Mouse (Mus musculus) midbrain, postnatal 0 days (tissue): ENCODE data around the gene Noxo1. TPM values are rescaled to one million over a fixed set of nuclear protein-coding genes. Genes with fewer than 3 reads are reported as not detected.

Source experiments
- ATAC-seq: fragments of 200-750 bp; cut with Nextera tagmentation; 2 replicates; pipeline ENCODE4 v1.8.0; 2017; ENCODE audit warnings: moderate number of reproducible peaks, mild to moderate bottlenecking, moderate TSS enrichment, moderate library complexity; ENCODE audit not compliant: low FRiP score
- DNase-seq: peaks from one replicate; pipeline ENCODE4 v3.0.0-alpha.2; 2015; ENCODE audit warnings: low spot score
- H3K27ac ChIP-seq: fragments of 300-500 bp; sonication (generic); 2 replicates; pipeline ENCODE4 v1.5.1; 2014; ENCODE audit warnings: low read depth, mild to moderate bottlenecking, low read length, mixed read lengths
- H3K27me3 ChIP-seq: fragments of 300-500 bp; sonication (generic); 2 replicates; pipeline ENCODE4 v1.6.1; 2014; ENCODE audit warnings: low read length, control low read depth, mixed read lengths; ENCODE audit not compliant: insufficient read depth
- H3K36me3 ChIP-seq: fragments of 300-500 bp; sonication (generic); 2 replicates; pipeline ENCODE4 v1.6.1; 2014; ENCODE audit warnings: low read length, control low read depth, mixed read lengths; ENCODE audit not compliant: insufficient read depth
- H3K4me1 ChIP-seq: fragments of 300-500 bp; sonication (generic); 2 replicates; pipeline ENCODE4 v1.6.1; 2014; ENCODE audit warnings: mild to moderate bottlenecking, control low read depth, antibody characterized with exemption, low read length, mixed read lengths; ENCODE audit not compliant: insufficient read depth
- H3K4me2 ChIP-seq: fragments of 300-500 bp; sonication (generic); 2 replicates; pipeline ENCODE4 v1.6.1; 2014; ENCODE audit warnings: low read depth, mild to moderate bottlenecking, low read length, mixed read lengths; ENCODE audit not compliant: poor library complexity, severe bottlenecking
- H3K4me3 ChIP-seq: fragments of 300-500 bp; sonication (generic); 2 replicates; pipeline ENCODE4 v1.5.1; 2014; ENCODE audit warnings: low read depth, mild to moderate bottlenecking, low read length, moderate library complexity
- H3K9ac ChIP-seq: fragments of 300-500 bp; sonication (generic); replicated peaks from 2 replicates; pipeline ENCODE4 v1.6.1; 2014; ENCODE audit warnings: mild to moderate bottlenecking, low read length, moderate library complexity, mixed read lengths; ENCODE audit not compliant: poor library complexity, severe bottlenecking
- H3K9me3 ChIP-seq: fragments of 300-500 bp; sonication (generic); 2 replicates; pipeline ENCODE4 v1.6.1; 2016; ENCODE audit warnings: low read length, control low read depth
- CTCF ChIP-seq: IDR thresholded peaks from 2 replicates; pipeline ENCODE4 v1.5.1; 2016; ENCODE audit warnings: antibody characterized with exemption, mild to moderate bottlenecking
- WGBS: fragments of 180-500 bp; shearing (Covaris S2); extraction: QIAGEN DNeasy Blood & Tissue Kit; methylation state at CpG from one replicate; pipeline ENCODE4 v1.1.7; 2014; 5-methylcytosine and 5-hydroxymethylcytosine counted together
- polyA plus RNA-seq: library from polyadenylated mRNA; unstranded; fragments of >200 nt; fragmentation: Nextera tagmentation; extraction: Ambion mirVana; gene quantifications from 2 replicates; pipeline ENCODE4 v1.2.1, GENCODE M21; 2015
- total RNA-seq: library from RNA; depleted of rRNA; stranded (reverse); fragments of >200 nt; gene quantifications from 2 replicates; pipeline ENCODE4 v1.2.3, GENCODE M21; 2014

Gene Noxo1
- total and polyA plus RNA-seq, 2 experiments from 2014 or later = 1.9 to 11.1 TPM

DNA sequence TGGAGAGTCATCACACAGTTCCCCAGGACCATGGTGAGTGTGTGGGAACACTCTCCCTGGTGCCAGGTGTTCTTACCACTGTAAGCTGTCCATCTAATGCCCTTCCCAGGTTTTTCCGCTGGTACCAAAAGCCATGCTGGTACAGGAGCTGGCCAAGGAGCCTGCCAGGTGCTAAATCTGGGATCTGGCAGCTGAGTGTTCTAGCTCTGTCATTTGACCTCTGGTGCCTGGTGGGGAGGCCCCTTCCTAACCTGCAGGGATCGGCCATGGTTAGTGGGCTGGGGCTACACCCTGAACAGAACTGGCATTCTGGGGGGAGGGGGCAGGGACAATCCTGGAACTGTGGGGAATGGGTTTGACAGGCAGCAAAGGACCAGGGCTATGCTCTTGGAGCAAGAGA, 31.6 kb downstream of the Noxo1 start, which contains the start of gene Rpl3l:
Gene Rpl3l, plus strand, starts transcription at position 203 of the 400 bp plus-strand sequence.
- WGBS = 61% methylated on average over 2 of the region's 2 CpGs
- DNase-seq = no peak
- H3K36me3 ChIP-seq = no peaks in the 10 kb centered on the region

DNA sequence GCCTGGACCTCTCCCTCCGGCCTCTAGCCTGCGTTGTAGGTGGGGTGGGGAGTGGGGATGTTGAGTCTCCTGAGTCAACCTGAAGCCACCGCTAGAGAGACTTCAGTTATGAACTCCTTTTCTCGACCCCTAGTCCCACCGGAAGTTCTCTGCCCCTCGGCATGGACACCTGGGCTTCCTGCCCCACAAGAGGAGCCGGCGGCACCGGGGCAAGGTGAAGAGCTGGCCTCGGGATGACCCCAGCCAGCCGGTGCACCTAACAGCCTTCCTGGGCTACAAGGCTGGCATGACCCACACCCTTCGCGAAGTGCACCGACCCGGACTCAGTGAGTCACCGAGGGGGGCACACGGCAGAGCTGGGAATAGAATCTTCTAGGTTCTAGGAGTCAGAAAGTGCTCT, 32.1 kb downstream of the Noxo1 start:
- H3K27ac ChIP-seq = no peak overlapping the region
- H3K4me3 ChIP-seq = no peak overlapping the region
- no peaks in the 10 kb centered on the region for H3K27me3 ChIP-seq
- DNase-seq (no peak), ATAC-seq (no peak)
- WGBS = 79% methylated on average over 17 of the region's 17 CpGs
- H3K4me1 ChIP-seq = no peaks in the 10 kb centered on the region
- no peak overlapping the region for H3K9ac ChIP-seq
- no peaks in the 10 kb centered on the region for H3K36me3 ChIP-seq
- no peak overlapping the region for H3K4me2 ChIP-seq
- no peaks in the 10 kb centered on the region for H3K9me3 ChIP-seq
- TF ChIP-seq CTCF = no peak

More for the DNA sequence above, 31.6 kb downstream of the Noxo1 start, which contains the start of gene Rpl3l:
- H3K9ac ChIP-seq = no peak within 1 kb of the TSS
- no peaks in the 10 kb centered on the region for H3K27me3 ChIP-seq
- H3K9me3 ChIP-seq = no peaks in the 10 kb centered on the region
- no peak for ATAC-seq
- H3K27ac ChIP-seq = no peak within 1 kb of the TSS
- TF ChIP-seq CTCF = no peak
- no peak within 1 kb of the TSS for H3K4me3 ChIP-seq
- no peak within 1 kb of the TSS for H3K4me2 ChIP-seq
- no peaks in the 10 kb centered on the region for H3K4me1 ChIP-seq

DNA sequence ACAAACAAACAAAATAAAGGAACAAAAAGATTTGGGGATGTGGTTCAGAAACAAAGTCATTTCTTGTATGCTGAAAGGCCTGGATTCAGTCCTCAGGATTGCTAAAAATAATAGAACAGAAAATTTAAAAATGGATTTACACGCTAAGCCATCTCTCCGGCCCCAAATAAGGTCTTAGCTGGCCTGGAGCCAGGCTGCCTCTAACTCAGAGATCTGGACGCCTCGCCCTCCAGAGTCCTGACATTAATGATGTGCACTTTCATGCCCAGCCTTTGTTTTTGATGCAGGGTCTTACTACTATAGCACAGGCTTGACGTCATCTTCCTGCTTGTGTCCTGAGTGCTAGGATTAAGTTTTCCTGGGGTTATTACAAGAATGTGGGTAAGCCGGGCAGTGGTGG, 33.0 kb downstream of the Noxo1 start:
- H3K4me2 ChIP-seq = no peak overlapping the region
- H3K9ac ChIP-seq = no peak overlapping the region
- H3K4me1 ChIP-seq = no peaks in the 10 kb centered on the region
- no peaks in the 10 kb centered on the region for H3K9me3 ChIP-seq
- DNase-seq = no peak
- H3K27me3 ChIP-seq = no peaks in the 10 kb centered on the region
- ATAC-seq = no peak
- no peak for TF ChIP-seq CTCF
- H3K4me3 ChIP-seq = no peak overlapping the region
- H3K27ac ChIP-seq = no peak overlapping the region
- WGBS = 81% methylated on average over 6 of the region's 6 CpGs
- H3K36me3 ChIP-seq = no peaks in the 10 kb centered on the region

DNA sequence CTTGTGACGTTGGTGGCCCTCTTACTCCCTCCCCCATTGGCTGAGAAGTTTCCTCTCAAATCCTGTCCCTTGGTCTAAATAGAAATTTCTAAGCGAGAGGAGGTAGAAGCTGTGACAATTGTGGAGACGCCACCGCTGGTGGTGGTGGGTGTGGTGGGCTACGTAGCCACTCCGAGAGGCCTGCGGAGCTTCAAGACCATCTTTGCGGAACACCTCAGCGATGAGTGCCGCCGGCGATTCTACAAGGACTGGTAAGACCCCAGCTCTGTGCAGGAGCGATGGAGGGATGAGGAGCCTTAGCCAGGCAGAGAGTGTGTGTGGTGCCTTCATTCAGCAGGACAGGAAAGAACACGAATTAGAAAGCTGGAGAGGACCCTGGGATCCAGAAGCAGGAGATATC, 34.8 kb downstream of the Noxo1 start:
- no peaks in the 10 kb centered on the region for H3K36me3 ChIP-seq
- H3K27ac ChIP-seq = no peak overlapping the region
- no peaks in the 10 kb centered on the region for H3K4me1 ChIP-seq
- no peak for ATAC-seq
- H3K9ac ChIP-seq = no peak overlapping the region
- WGBS = 81% methylated on average over 14 of the region's 14 CpGs
- no peak overlapping the region for H3K4me2 ChIP-seq
- no peaks in the 10 kb centered on the region for H3K9me3 ChIP-seq
- H3K27me3 ChIP-seq = no peaks in the 10 kb centered on the region
- no peak for TF ChIP-seq CTCF
- no peak for DNase-seq
- no peak overlapping the region for H3K4me3 ChIP-seq

DNA sequence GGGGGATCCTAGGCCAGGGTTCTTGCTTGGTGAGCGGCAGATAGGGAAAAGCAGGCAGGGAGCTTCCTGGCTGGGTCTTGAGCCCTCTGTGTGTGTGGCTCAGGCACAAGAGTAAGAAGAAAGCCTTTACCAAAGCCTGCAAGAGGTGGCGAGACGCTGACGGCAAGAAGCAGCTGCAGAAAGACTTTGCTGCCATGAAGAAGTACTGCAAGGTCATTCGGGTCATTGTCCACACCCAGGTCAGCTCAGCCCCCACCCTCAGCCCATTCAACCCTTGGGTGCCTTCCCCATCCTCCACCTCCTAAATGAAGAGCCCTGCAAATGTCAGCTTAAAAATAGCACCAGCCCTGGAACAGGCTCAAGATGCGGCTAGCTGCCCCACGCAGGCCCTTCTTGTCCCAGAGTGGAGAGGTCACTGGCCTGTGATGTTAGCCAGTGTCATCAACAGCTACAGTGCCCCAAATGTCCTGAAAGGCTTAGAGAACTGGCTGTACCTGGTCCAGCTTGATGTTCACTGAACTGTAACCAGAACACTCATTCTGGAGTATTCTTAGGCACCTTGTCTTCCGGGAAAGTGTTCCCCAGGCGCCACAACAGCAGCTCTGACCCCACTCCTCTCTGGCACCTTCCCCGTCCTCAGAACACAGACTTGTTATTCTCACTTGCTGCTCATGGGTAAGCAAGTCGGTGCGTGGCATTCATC, 36.4 kb downstream of the Noxo1 start:
- no peaks in the 10 kb centered on the region for H3K9me3 ChIP-seq
- no peak overlapping the region for H3K4me3 ChIP-seq
- no peak for ATAC-seq
- H3K36me3 ChIP-seq = no peaks in the 10 kb centered on the region
- H3K27me3 ChIP-seq = no peaks in the 10 kb centered on the region
- WGBS = 82% methylated on average over 12 of the region's 12 CpGs
- H3K9ac ChIP-seq = no peak overlapping the region
- no peak for TF ChIP-seq CTCF
- no peaks in the 10 kb centered on the region for H3K4me1 ChIP-seq
- DNase-seq = no peak
- H3K4me2 ChIP-seq = no peak overlapping the region
- no peak overlapping the region for H3K27ac ChIP-seq

DNA sequence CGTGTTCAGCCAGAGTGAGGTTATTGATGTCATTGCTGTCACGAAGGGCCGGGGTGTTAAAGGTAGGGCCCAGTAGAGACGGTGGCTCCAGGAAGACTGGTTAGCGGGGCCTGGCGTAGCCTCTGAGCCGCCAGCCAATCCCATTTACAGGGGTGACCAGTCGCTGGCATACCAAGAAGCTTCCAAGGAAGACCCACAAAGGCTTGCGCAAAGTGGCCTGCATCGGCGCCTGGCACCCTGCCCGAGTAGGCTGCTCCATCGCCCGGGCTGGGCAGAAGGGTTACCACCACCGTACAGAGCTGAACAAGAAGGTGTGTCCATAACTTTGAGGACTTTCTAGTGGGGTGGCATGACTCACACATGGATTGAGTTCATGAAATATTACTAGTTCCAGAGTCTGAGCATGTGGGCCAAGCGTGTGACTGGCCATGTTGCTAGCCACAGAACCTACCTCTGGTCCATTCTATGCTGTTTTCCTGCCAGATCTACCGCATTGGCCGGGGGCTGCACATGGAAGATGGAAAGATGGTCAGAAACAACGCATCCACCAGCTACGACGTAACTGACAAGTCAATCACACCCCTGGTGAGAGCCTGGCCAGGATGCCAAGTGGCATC, 37.5 kb downstream of the Noxo1 start:
- no peak overlapping the region for H3K4me2 ChIP-seq
- no peak for ATAC-seq
- 90% methylated on average over 21 of the region's 21 CpGs for WGBS
- H3K9me3 ChIP-seq = no peaks in the 10 kb centered on the region
- H3K4me1 ChIP-seq = no peaks in the 10 kb centered on the region
- H3K27me3 ChIP-seq = no peaks in the 10 kb centered on the region
- no peak overlapping the region for H3K4me3 ChIP-seq
- H3K9ac ChIP-seq = no peak overlapping the region; the same call in 1 of the 2 replicates
- H3K36me3 ChIP-seq = no peaks in the 10 kb centered on the region
- no peak for TF ChIP-seq CTCF
- no peak overlapping the region for H3K27ac ChIP-seq
- DNase-seq = no peak
